Mouse (Mus musculus) liver, postnatal 0 days (tissue): ENCODE measurements around the gene Syt7.

Experiments used
- CTCF ChIP-seq: sonication (generic); IDR thresholded peaks from 2 replicates; pipeline ENCODE4 v1.5.1; 2016; ENCODE audit warnings: antibody characterized with exemption, low read depth
- EP300 ChIP-seq: IDR thresholded peaks from 2 replicates; pipeline ENCODE4 v1.6.1; 2016; ENCODE audit warnings: antibody characterized with exemption, low read depth, mild to moderate bottlenecking

DNA sequence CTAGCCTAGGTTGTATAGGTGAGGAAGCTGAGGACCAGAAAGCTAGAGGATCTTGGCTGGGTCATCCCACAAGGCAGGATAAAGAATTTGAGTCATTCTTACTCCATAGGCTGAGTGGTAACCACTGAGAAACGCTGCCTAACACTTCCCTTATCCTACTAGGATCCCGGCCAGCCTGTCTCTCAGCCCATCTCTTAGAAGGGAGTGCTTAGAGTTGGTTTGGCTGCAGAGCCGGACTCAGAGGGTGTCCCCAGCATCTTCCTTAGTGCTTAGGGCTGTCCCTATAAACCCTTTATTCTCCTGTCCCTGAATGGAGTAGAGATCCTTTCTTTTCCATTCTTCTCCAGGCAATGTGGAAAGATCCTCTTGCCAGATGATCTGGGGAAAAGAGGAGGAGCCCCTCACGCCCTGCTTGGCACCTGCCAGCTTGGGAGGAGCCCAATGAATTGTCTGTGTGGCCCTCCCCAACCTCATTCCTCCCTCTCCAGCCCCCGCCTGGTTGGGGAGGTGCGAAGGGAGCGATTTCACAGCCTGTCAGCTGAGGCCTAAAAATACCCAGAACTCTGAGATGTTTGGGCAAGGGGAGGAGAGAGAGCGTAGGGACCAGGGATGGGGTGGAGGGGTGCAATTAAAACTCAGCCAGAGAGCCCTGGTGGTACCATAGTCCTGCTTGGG lies 8.7 kb downstream of the Syt7 start:
- TF ChIP-seq CTCF: no peak
- TF ChIP-seq EP300: no peak
